Mouse (Mus musculus) myocyte (in vitro differentiated cells): ENCODE results near the gene Sparc. TPM values are rescaled to one million over a fixed set of nuclear protein-coding genes. Genes with fewer than 3 reads are reported as not detected.

Experiments
- H3K27me3 ChIP-seq: one replicate; pipeline ENCODE4 v1.6.1; 2011; ENCODE audit not compliant: control insufficient read depth, insufficient read depth, insufficient read length
- H3K36me3 ChIP-seq: one replicate; pipeline ENCODE4 v1.6.1; 2011; ENCODE audit not compliant: control insufficient read depth, insufficient read depth
- H3K4me2 ChIP-seq: one replicate; pipeline ENCODE4 v1.6.1; 2011; ENCODE audit warnings: low read depth, control low read depth
- H3K4me3 ChIP-seq: one replicate; pipeline ENCODE4 v1.5.1; 2011; ENCODE audit warnings: mild to moderate bottlenecking, control low read depth, moderate library complexity
- H3K79me2 ChIP-seq: one replicate; pipeline ENCODE4 v1.6.1; 2011; ENCODE audit not compliant: control insufficient read depth, insufficient read depth
- H3ac ChIP-seq: one replicate; pipeline ENCODE4 v1.6.1; 2011; ENCODE audit not compliant: control insufficient read depth, insufficient read length
- CEBPB ChIP-seq: IDR thresholded peaks from 2 replicates; pipeline ENCODE4 v1.6.1; 2011; ENCODE audit warnings: mild to moderate bottlenecking, moderate library complexity; ENCODE audit not compliant: poor library complexity, insufficient read depth, severe bottlenecking
- E2F4 ChIP-seq: IDR thresholded peaks from one replicate; pipeline ENCODE4 v1.6.1; 2011; ENCODE audit warnings: mild to moderate bottlenecking, control low read depth, moderate library complexity; ENCODE audit not compliant: insufficient read depth
- MAX ChIP-seq: IDR thresholded peaks from one replicate; pipeline ENCODE4 v1.6.1; 2011; ENCODE audit warnings: low read depth, mild to moderate bottlenecking, control low read depth
- MYOD1 ChIP-seq, 3 experiments: IDR thresholded peaks; one replicate each; pipeline ENCODE4 v1.6.1; 2011; ENCODE audit warnings: control low read depth in 2 of 3, low read depth in 2 of 3, mild to moderate bottlenecking in 2 of 3, moderate library complexity in 1 of 3; ENCODE audit not compliant: insufficient read length in 2 of 3, control insufficient read depth in 1 of 3
- MYOG ChIP-seq, 3 experiments: IDR thresholded peaks; one replicate each; pipeline ENCODE4 v1.6.1; 2011; ENCODE audit warnings: control low read depth in 2 of 3, low read depth in 2 of 3, mild to moderate bottlenecking in 2 of 3; ENCODE audit not compliant: insufficient read length in 2 of 3, control insufficient read depth in 1 of 3, insufficient read depth in 1 of 3
- POLR2A ChIP-seq: IDR thresholded peaks from one replicate; pipeline ENCODE4 v1.6.1; 2011; ENCODE audit warnings: low read depth, mild to moderate bottlenecking, control low read depth, moderate library complexity; ENCODE audit not compliant: insufficient read length
- POLR2AphosphoS2 ChIP-seq: IDR thresholded peaks from one replicate; pipeline ENCODE4 v1.6.1; 2011; ENCODE audit warnings: low read depth, control low read depth; ENCODE audit not compliant: insufficient read length
- REST ChIP-seq: IDR thresholded peaks from one replicate; pipeline ENCODE4 v1.6.1; 2011; ENCODE audit warnings: mild to moderate bottlenecking, control low read depth, moderate library complexity; ENCODE audit not compliant: insufficient read depth, insufficient read length
- SRF ChIP-seq: IDR thresholded peaks from one replicate; pipeline ENCODE4 v1.6.1; 2011; ENCODE audit warnings: low read depth; ENCODE audit not compliant: control insufficient read depth, insufficient read length
- TCF12 ChIP-seq: IDR thresholded peaks from one replicate; pipeline ENCODE4 v1.6.1; 2011; ENCODE audit warnings: mild to moderate bottlenecking, control low read depth; ENCODE audit not compliant: poor library complexity, insufficient read depth, severe bottlenecking
- TCF3 ChIP-seq: IDR thresholded peaks from one replicate; pipeline ENCODE4 v1.6.1; 2011; ENCODE audit warnings: low read depth, control low read depth; ENCODE audit not compliant: insufficient read length
- USF1 ChIP-seq: IDR thresholded peaks from one replicate; pipeline ENCODE4 v1.6.1; 2011; ENCODE audit warnings: low read depth, mild to moderate bottlenecking, control low read depth, moderate library complexity
- polyA plus RNA-seq: library from polyadenylated mRNA; unstranded; fragments of >200 nt; fragmentation: generic; extraction: Trizol; gene quantifications from one replicate; pipeline ENCODE4 v1.2.1, GENCODE M21; 2012; ENCODE audit warnings: missing spikeins

Sparc gene
- polyA plus RNA-seq, 1 experiment: 1,961 TPM

- peak within 1 kb of the TSS; percentile 96 for H3K4me2 ChIP-seq
- TF ChIP-seq POLR2A (peak; percentile 100), POLR2AphosphoS2 (peak; percentile 100), SRF (peak; percentile 59), REST (peak; percentile 36), MYOD1 (IDR thresholded peaks at IDR 0.05; ENCODE audit: control insufficient read depth in 1 of 3, insufficient read length in 2 of 3, low read depth in 2 of 3) (peak in 1 of 3 experiments; percentile 15), E2F4 (no peak), CEBPB (no peak), MYOG (IDR thresholded peaks at IDR 0.05; ENCODE audit: control insufficient read depth in 1 of 3, insufficient read depth in 1 of 3, insufficient read length in 2 of 3, low read depth in 2 of 3) (peak in 1 of 3 experiments; percentile 7), TCF3 (no peak), TCF12 (no peak), MAX (no peak), USF1 (no peak)
- peak within 1 kb of the TSS; percentile 96 for H3ac ChIP-seq
- no peaks in the 10 kb centered on the region for H3K36me3 ChIP-seq
- H3K79me2 ChIP-seq: peaks cover 46% of the 10 kb centered on the region
- H3K27me3 ChIP-seq: no peaks in the 10 kb centered on the region
- H3K4me3 ChIP-seq: peak within 1 kb of the TSS; percentile 94
Measured at GRCm38 (mm10) chr11:55469048-55469843, 46.3 kb upstream of the Sparc start, which contains the start of gene G3bp1. G3bp1 (plus strand) TSS chr11:55469685.

GRCm38 (mm10) chr11:55468611-55469047, 45.6 kb upstream of the Sparc start:
- TF ChIP-seq MYOD1 (IDR thresholded peaks at IDR 0.05; ENCODE audit: control insufficient read depth in 1 of 3, insufficient read length in 2 of 3, low read depth in 2 of 3) (no peak), POLR2A (peak; percentile 15)
- peaks cover 40% of the 10 kb centered on the region for H3K79me2 ChIP-seq
- H3K36me3 ChIP-seq: no peaks in the 10 kb centered on the region
- H3K4me2 ChIP-seq: peak overlapping the region; percentile 92
- H3ac ChIP-seq: peak overlapping the region; percentile 96
- no peaks in the 10 kb centered on the region for H3K27me3 ChIP-seq
- peak overlapping the region; percentile 94 for H3K4me3 ChIP-seq

- no peak for TF ChIP-seq CEBPB
- TF ChIP-seq MYOD1 (IDR thresholded peaks at IDR 0.05; ENCODE audit: control insufficient read depth in 1 of 3, insufficient read length in 2 of 3, low read depth in 2 of 3): no peak
- no peak for TF ChIP-seq POLR2A
- no peak for TF ChIP-seq TCF3
- no peak for TF ChIP-seq USF1
- TF ChIP-seq SRF: no peak
- no peak for TF ChIP-seq POLR2AphosphoS2
- TF ChIP-seq E2F4: no peak
- TF ChIP-seq MAX: no peak
- no peak for TF ChIP-seq MYOG (IDR thresholded peaks at IDR 0.05; ENCODE audit: control insufficient read depth in 1 of 3, insufficient read depth in 1 of 3, insufficient read length in 2 of 3, low read depth in 2 of 3)
- TF ChIP-seq TCF12: no peak
- TF ChIP-seq REST: no peak
- Histone ChIP-seq H3K4me2 (peak overlapping the region; percentile 92), H3K79me2 (peaks cover 34% of the 10 kb centered on the region), H3ac (peak overlapping the region; percentile 96), H3K27me3 (no peaks in the 10 kb centered on the region), H3K36me3 (no peaks in the 10 kb centered on the region), H3K4me3 (peak overlapping the region; percentile 94)
Measured at GRCm38 (mm10) chr11:55468012-55468411, 45.0 kb upstream of the Sparc start.

- H3K79me2 ChIP-seq: peaks cover 10% of the 10 kb centered on the region
- H3K27me3 ChIP-seq: no peaks in the 10 kb centered on the region
- no peak overlapping the region for H3K4me2 ChIP-seq
- no peaks in the 10 kb centered on the region for H3K36me3 ChIP-seq
- no peak for TF ChIP-seq USF1
- TF ChIP-seq MAX: no peak
- TF ChIP-seq SRF: no peak
- no peak for TF ChIP-seq TCF3
- TF ChIP-seq REST: no peak
- no peak for TF ChIP-seq POLR2A
- TF ChIP-seq MYOG (IDR thresholded peaks at IDR 0.05; ENCODE audit: control insufficient read depth in 1 of 3, insufficient read depth in 1 of 3, insufficient read length in 2 of 3, low read depth in 2 of 3): no peak
- no peak for TF ChIP-seq CEBPB
- TF ChIP-seq MYOD1 (IDR thresholded peaks at IDR 0.05; ENCODE audit: control insufficient read depth in 1 of 3, insufficient read length in 2 of 3, low read depth in 2 of 3): no peak
- no peak for TF ChIP-seq TCF12
- TF ChIP-seq POLR2AphosphoS2: no peak
- TF ChIP-seq E2F4: no peak
- no peak overlapping the region for H3ac ChIP-seq
- no peak overlapping the region for H3K4me3 ChIP-seq
Measured at GRCm38 (mm10) chr11:55465177-55465576, 42.2 kb upstream of the Sparc start.
